Mouse (Mus musculus) midbrain, embryonic 16.5 days (tissue): ENCODE data around the gene Ephb3. TPM values are rescaled to one million over a fixed set of nuclear protein-coding genes. Genes with fewer than 3 reads are reported as not detected.
A peak's percentile ranks its signal among the peaks of the same experiment; 100 is the strongest.

Experiments
- ATAC-seq: fragments of 200-750 bp; cut with Nextera tagmentation; 2 replicates; pipeline ENCODE4 v1.8.0; 2017; ENCODE audit warnings: moderate TSS enrichment
- H3K27ac ChIP-seq: fragments of 300-500 bp; sonication (generic); 2 replicates; pipeline ENCODE4 v1.5.1; 2014; ENCODE audit warnings: mild to moderate bottlenecking, low read length, mixed read lengths
- H3K27me3 ChIP-seq: fragments of 300-500 bp; sonication (generic); 2 replicates; pipeline ENCODE4 v1.6.1; 2014; ENCODE audit warnings: low read depth, low read length, mixed read lengths; ENCODE audit not compliant: control insufficient read depth, insufficient read depth
- H3K36me3 ChIP-seq: fragments of 300-500 bp; sonication (generic); 2 replicates; pipeline ENCODE4 v1.6.1; 2014; ENCODE audit warnings: mild to moderate bottlenecking, low read length, moderate library complexity, mixed read lengths; ENCODE audit not compliant: control insufficient read depth, insufficient read depth
- H3K4me1 ChIP-seq: fragments of 300-500 bp; sonication (generic); 2 replicates; pipeline ENCODE4 v1.6.1; 2014; ENCODE audit warnings: mild to moderate bottlenecking, low read length, mixed read lengths; ENCODE audit not compliant: control insufficient read depth, insufficient read depth
- H3K4me2 ChIP-seq: fragments of 300-500 bp; sonication (generic); 2 replicates; pipeline ENCODE4 v1.6.1; 2014; ENCODE audit warnings: mild to moderate bottlenecking, low read length, mixed read lengths
- H3K4me3 ChIP-seq: fragments of 300-500 bp; sonication (generic); 2 replicates; pipeline ENCODE4 v1.5.1; 2014; ENCODE audit warnings: low read depth, mild to moderate bottlenecking, low read length, moderate library complexity, mixed read lengths
- H3K9ac ChIP-seq: fragments of 300-500 bp; sonication (generic); 2 replicates; pipeline ENCODE4 v1.6.1; 2014; ENCODE audit warnings: low read depth, low read length, mixed read lengths
- H3K9me3 ChIP-seq: fragments of 300-500 bp; sonication (generic); replicated peaks from 2 replicates; pipeline ENCODE4 v1.6.1; 2014; ENCODE audit warnings: mild to moderate bottlenecking, low read length, mixed read lengths; ENCODE audit not compliant: control insufficient read depth, poor library complexity, severe bottlenecking
- WGBS: fragments of 180-500 bp; shearing (Covaris S2); extraction: QIAGEN DNeasy Blood & Tissue Kit; methylation state at CpG from one replicate; pipeline ENCODE4 v1.1.7; 2014; 5-methylcytosine and 5-hydroxymethylcytosine counted together
- polyA plus RNA-seq: library from polyadenylated mRNA; unstranded; fragments of >200 nt; fragmentation: Nextera tagmentation; extraction: Ambion mirVana; gene quantifications from 2 replicates; pipeline ENCODE4 v1.2.1, GENCODE M21; 2015

Ephb3 gene
- polyA plus RNA-seq, 1 experiment from 2014 or later: 11.3 TPM

GRCm38 (mm10) chr16:21187568-21187967 is 17.0 kb upstream of the Ephb3 start:
- H3K4me1 ChIP-seq: peaks cover 5% of the 10 kb centered on the region; the same call in 1 of the 2 replicates

GRCm38 (mm10) chr16:21188345-21188744 is 16.2 kb upstream of the Ephb3 start:
- Histone ChIP-seq H3K4me2 (no peak overlapping the region), H3K9ac (no peak overlapping the region), H3K9me3 (no peaks in the 10 kb centered on the region), H3K4me3 (no peak overlapping the region), H3K27me3 (no peaks in the 10 kb centered on the region), H3K4me1 (peaks cover 5% of the 10 kb centered on the region; the same call in 1 of the 2 replicates), H3K36me3 (no peaks in the 10 kb centered on the region), H3K27ac (no peak overlapping the region)
- no peak for ATAC-seq
- WGBS: 80% methylated on average over 3 of the region's 3 CpGs

More at GRCm38 (mm10) chr16:21187568-21187967, 17.0 kb upstream of the Ephb3 start:
- Histone ChIP-seq H3K36me3 (no peaks in the 10 kb centered on the region), H3K9ac (no peak overlapping the region), H3K27me3 (no peaks in the 10 kb centered on the region), H3K9me3 (no peaks in the 10 kb centered on the region), H3K4me2 (no peak overlapping the region), H3K27ac (no peak overlapping the region), H3K4me3 (no peak overlapping the region)
- 39% methylated on average over 7 of the region's 7 CpGs for WGBS
- ATAC-seq: no peak

GRCm38 (mm10) chr16:21191569-21191968 is 13.0 kb upstream of the Ephb3 start:
- Histone ChIP-seq H3K9ac (no peak overlapping the region), H3K36me3 (no peaks in the 10 kb centered on the region), H3K27ac (no peak overlapping the region), H3K4me1 (peaks cover 5% of the 10 kb centered on the region; the same call in 1 of the 2 replicates), H3K27me3 (no peaks in the 10 kb centered on the region), H3K9me3 (no peaks in the 10 kb centered on the region), H3K4me2 (no peak overlapping the region), H3K4me3 (no peak overlapping the region)
- no peak for ATAC-seq
- 57% methylated on average over 14 of the region's 14 CpGs for WGBS

- no peak overlapping the region for H3K4me3 ChIP-seq
- H3K27me3 ChIP-seq: no peaks in the 10 kb centered on the region
- H3K9me3 ChIP-seq: no peaks in the 10 kb centered on the region
- ATAC-seq: peak; percentile 83
- H3K4me2 ChIP-seq: no peak overlapping the region
- H3K36me3 ChIP-seq: no peaks in the 10 kb centered on the region
- H3K9ac ChIP-seq: peak overlapping the region; percentile 28; the same call in 1 of the 2 replicates
- H3K27ac ChIP-seq: no peak overlapping the region
- H3K4me1 ChIP-seq: peaks cover 4% of the 10 kb centered on the region; the same call in 1 of the 2 replicates
- 41% methylated on average over 7 of the region's 7 CpGs for WGBS
Observed at GRCm38 (mm10) chr16:21192509-21193354, 11.8 kb upstream of the Ephb3 start.

- WGBS: 87% methylated on average over 12 of the region's 12 CpGs
- Histone ChIP-seq H3K27me3 (no peaks in the 10 kb centered on the region), H3K4me2 (no peak overlapping the region), H3K27ac (no peak overlapping the region), H3K4me3 (no peak overlapping the region), H3K9me3 (no peaks in the 10 kb centered on the region), H3K9ac (no peak overlapping the region), H3K36me3 (no peaks in the 10 kb centered on the region), H3K4me1 (0 out of 2 replicates have a peak, but pooled peaks cover 2% of the 10 kb centered on the region)
- ATAC-seq: no peak
Observed at GRCm38 (mm10) chr16:21194182-21194581, 10.4 kb upstream of the Ephb3 start.

GRCm38 (mm10) chr16:21195260-21195866 is 9.2 kb upstream of the Ephb3 start:
- no peak for ATAC-seq
- WGBS: 62% methylated on average over 8 of the region's 8 CpGs

GRCm38 (mm10) chr16:21196576-21196975 is 8.0 kb upstream of the Ephb3 start:
- Histone ChIP-seq H3K4me2 (no peak overlapping the region), H3K36me3 (no peaks in the 10 kb centered on the region), H3K27me3 (no peaks in the 10 kb centered on the region), H3K9me3 (no peaks in the 10 kb centered on the region), H3K9ac (no peak overlapping the region), H3K4me1 (0 out of 2 replicates have a peak, but pooled peaks cover 2% of the 10 kb centered on the region), H3K4me3 (no peak overlapping the region), H3K27ac (no peak overlapping the region)
- ATAC-seq: no peak
- WGBS: 89% methylated on average over 3 of the region's 3 CpGs

More at GRCm38 (mm10) chr16:21195260-21195866, 9.2 kb upstream of the Ephb3 start:
- no peak overlapping the region for H3K9ac ChIP-seq
- no peaks in the 10 kb centered on the region for H3K27me3 ChIP-seq
- H3K4me2 ChIP-seq: no peak overlapping the region
- no peak overlapping the region for H3K4me3 ChIP-seq
- H3K27ac ChIP-seq: no peak overlapping the region
- no peaks in the 10 kb centered on the region for H3K36me3 ChIP-seq
- 0 out of 2 replicates have a peak, but pooled peaks cover 2% of the 10 kb centered on the region for H3K4me1 ChIP-seq
- H3K9me3 ChIP-seq: no peaks in the 10 kb centered on the region

GRCm38 (mm10) chr16:21197542-21197941 is 7.0 kb upstream of the Ephb3 start:
- Histone ChIP-seq H3K27ac (no peak overlapping the region), H3K27me3 (no peaks in the 10 kb centered on the region), H3K9me3 (no peaks in the 10 kb centered on the region), H3K36me3 (no peaks in the 10 kb centered on the region), H3K4me1 (no peaks in the 10 kb centered on the region), H3K4me2 (no peak overlapping the region), H3K9ac (no peak overlapping the region), H3K4me3 (no peak overlapping the region)
- WGBS: 93% methylated on average over 4 of the region's 4 CpGs
- ATAC-seq: no peak

GRCm38 (mm10) chr16:21198006-21198405 is 6.5 kb upstream of the Ephb3 start:
- 91% methylated on average over 7 of the region's 7 CpGs for WGBS
- no peaks in the 10 kb centered on the region for H3K27me3 ChIP-seq
- no peaks in the 10 kb centered on the region for H3K4me1 ChIP-seq
- H3K9me3 ChIP-seq: no peaks in the 10 kb centered on the region
- no peak overlapping the region for H3K27ac ChIP-seq
- no peaks in the 10 kb centered on the region for H3K36me3 ChIP-seq
- no peak overlapping the region for H3K9ac ChIP-seq
- no peak for ATAC-seq
- no peak overlapping the region for H3K4me2 ChIP-seq
- H3K4me3 ChIP-seq: no peak overlapping the region
